Mouse (Mus musculus) thymus, adult 2 months (tissue): ENCODE measurements at regions not wholly inside any gene's neighbourhood (a gene's known extent, or its start where the extent isn't known, plus 50 kb on each side); places are given as distances from the start of the nearest gene placed in this dataset.

Experiments
- CTCF ChIP-seq: fragments of 200-500 bp; IDR thresholded peaks from 2 replicates; pipeline ENCODE4 v1.5.1; 2012; ENCODE audit warnings: mild to moderate bottlenecking, control low read depth, low read length, moderate library complexity, borderline replicate concordance; ENCODE audit not compliant: control insufficient read depth, poor library complexity, insufficient read depth; ENCODE audit errors: extremely low read depth
- POLR2A ChIP-seq: fragments of 200-500 bp; IDR thresholded peaks from 2 replicates; pipeline ENCODE4 v1.6.1; 2012; ENCODE audit warnings: mild to moderate bottlenecking, low read length, control low read depth, moderate library complexity; ENCODE audit not compliant: control insufficient read depth, poor library complexity, insufficient read depth; ENCODE audit errors: extremely low read depth

DNA sequence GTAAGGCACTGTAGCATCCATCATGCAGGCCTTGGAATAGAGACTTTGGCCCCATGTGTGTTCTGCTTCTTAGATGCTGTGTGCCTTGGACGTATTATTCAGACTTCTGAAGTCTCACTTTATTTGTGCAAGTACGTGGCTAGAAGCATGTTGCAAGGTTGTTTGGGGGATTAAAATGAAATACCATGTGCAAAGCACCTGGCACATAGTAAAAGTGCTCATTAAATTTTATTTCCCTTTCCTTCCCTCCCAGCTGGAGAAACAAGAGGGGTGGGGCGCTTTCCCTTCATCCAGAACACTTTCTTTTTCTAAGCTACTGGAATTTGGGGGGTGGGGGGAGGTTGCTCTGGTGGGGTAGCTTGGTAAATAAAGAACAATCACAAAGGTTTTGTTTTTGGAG lies 248.7 kb upstream of the Smim15 start:
- no peak for TF ChIP-seq CTCF
- TF ChIP-seq POLR2A: no peak
